Mouse (Mus musculus) liver, adult 2 months (tissue): ENCODE data around the gene Pon3. TPM values are rescaled to one million over a fixed set of nuclear protein-coding genes. Genes with fewer than 3 reads are reported as not detected.
A peak's percentile ranks its signal among the peaks of the same experiment; 100 is the strongest.

Experiments used
- DNase-seq: peaks from one replicate; pipeline ENCODE4 v3.0.0-alpha.2; 2011; ENCODE audit warnings: low read depth, low spot score; ENCODE audit errors: extremely low read depth
- H3K27ac ChIP-seq: fragments of 200-500 bp; replicated peaks from 2 replicates; pipeline ENCODE4 v1.5.1; 2012; ENCODE audit warnings: low read depth, mild to moderate bottlenecking, control low read depth, inconsistent platforms, low read length; ENCODE audit not compliant: insufficient read depth
- H3K27me3 ChIP-seq: fragments of 200-500 bp; 2 replicates; pipeline ENCODE4 v1.6.1; 2012; ENCODE audit warnings: mild to moderate bottlenecking, moderate library complexity, low read length, inconsistent platforms; ENCODE audit not compliant: control insufficient read depth, insufficient read depth
- H3K36me3 ChIP-seq: fragments of 200-500 bp; 2 replicates; pipeline ENCODE4 v1.6.1; 2012; ENCODE audit warnings: low read length, inconsistent platforms; ENCODE audit not compliant: control insufficient read depth, insufficient read depth
- H3K4me1 ChIP-seq: fragments of 200-500 bp; 2 replicates; pipeline ENCODE4 v1.6.1; 2011; ENCODE audit warnings: low read length; ENCODE audit not compliant: control insufficient read depth, insufficient read depth
- H3K4me3 ChIP-seq: fragments of 200-500 bp; 2 replicates; pipeline ENCODE4 v1.5.1; 2011; ENCODE audit warnings: low read depth, mild to moderate bottlenecking, control low read depth, low read length, moderate library complexity; ENCODE audit not compliant: insufficient read depth
- H3K79me2 ChIP-seq: fragments of 200-500 bp; 2 replicates; pipeline ENCODE4 v1.6.1; 2012; ENCODE audit warnings: inconsistent platforms, mild to moderate bottlenecking, low read length, moderate library complexity; ENCODE audit not compliant: control insufficient read depth, insufficient read depth
- H3K9ac ChIP-seq: fragments of 200-500 bp; 2 replicates; pipeline ENCODE4 v1.6.1; 2012; ENCODE audit warnings: low read depth, mild to moderate bottlenecking, control low read depth, inconsistent platforms, low read length
- CTCF ChIP-seq: fragments of 200-500 bp; IDR thresholded peaks from 2 replicates; pipeline ENCODE4 v1.5.1; 2011; ENCODE audit warnings: low read depth, low read length, control low read depth
- POLR2A ChIP-seq: fragments of 200-500 bp; IDR thresholded peaks from 2 replicates; pipeline ENCODE4 v1.6.1; 2011; ENCODE audit warnings: low read length, control low read depth; ENCODE audit not compliant: insufficient read depth; ENCODE audit errors: extremely low read depth
- WGBS: fragments of 180-500 bp; shearing (Covaris S2); methylation state at CpG from one replicate; pipeline ENCODE4 v1.1.7; 2018; 5-methylcytosine and 5-hydroxymethylcytosine counted together
- polyA plus RNA-seq: library from polyadenylated mRNA; depleted of rRNA; stranded (reverse); fragments of >200 nt; gene quantifications from 2 replicates; pipeline ENCODE4 v1.2.3, GENCODE M21; 2012
- total RNA-seq: library from RNA; depleted of rRNA; stranded (reverse); fragments of >200 nt; gene quantifications from 2 replicates; pipeline ENCODE4 v1.2.3, GENCODE M21; 2014

The Pon3 gene
- total and polyA plus RNA-seq, 2 experiments = 38.5 to 148 TPM

- peak within 1 kb of the TSS; percentile 71 for H3K4me3 ChIP-seq
- H3K27me3 ChIP-seq = no peaks in the 10 kb centered on the region
- H3K36me3 ChIP-seq = peaks cover 10% of the 10 kb centered on the region
- H3K4me1 ChIP-seq = peaks cover 17% of the 10 kb centered on the region
- H3K27ac ChIP-seq = peak within 1 kb of the TSS; percentile 98
- WGBS = 17% methylated on average over 5 of the region's 5 CpGs
- peak within 1 kb of the TSS; percentile 80 for H3K9ac ChIP-seq
- DNase-seq = peak; percentile 86
- TF ChIP-seq POLR2A (peak; percentile 93), CTCF (no peak)
- H3K79me2 ChIP-seq = peaks cover 10% of the 10 kb centered on the region; the same call in 1 of the 2 replicates
Observed at GRCm38 (mm10) chr6:5193693-5194092, 62.4 kb downstream of the Pon3 start, which contains the start of gene Pon1. Pon1 (minus strand) TSS chr6:5193946.

- WGBS = 32% methylated on average over 4 of the region's 4 CpGs
Observed at GRCm38 (mm10) chr6:5190761-5191160, 65.3 kb downstream of the Pon3 start.

GRCm38 (mm10) chr6:5189507-5189906, 66.6 kb downstream of the Pon3 start:
- H3K27ac ChIP-seq = peak overlapping the region; percentile 73
- 13% methylated on average over 4 of the region's 4 CpGs for WGBS
- peak; percentile 100 for DNase-seq

More at GRCm38 (mm10) chr6:5190761-5191160, 65.3 kb downstream of the Pon3 start:
- peak overlapping the region; percentile 99 for H3K27ac ChIP-seq
- H3K27me3 ChIP-seq = no peaks in the 10 kb centered on the region
- H3K4me3 ChIP-seq = peak overlapping the region; percentile 41; the same call in 1 of the 2 replicates
- DNase-seq = peak; percentile 65
- peaks cover 19% of the 10 kb centered on the region for H3K36me3 ChIP-seq
- no peak overlapping the region for H3K9ac ChIP-seq
- H3K4me1 ChIP-seq = peaks cover 16% of the 10 kb centered on the region
- TF ChIP-seq POLR2A (no peak), CTCF (no peak)
- peaks cover 10% of the 10 kb centered on the region; the same call in 1 of the 2 replicates for H3K79me2 ChIP-seq

GRCm38 (mm10) chr6:5188938-5189337, 67.1 kb downstream of the Pon3 start:
- Histone ChIP-seq H3K4me3 (peak overlapping the region; percentile 49; the same call in 1 of the 2 replicates), H3K9ac (peak overlapping the region; percentile 9), H3K4me1 (peaks cover 15% of the 10 kb centered on the region), H3K27me3 (no peaks in the 10 kb centered on the region), H3K36me3 (peaks cover 34% of the 10 kb centered on the region), H3K79me2 (peaks cover 10% of the 10 kb centered on the region; the same call in 1 of the 2 replicates), H3K27ac (peak overlapping the region; percentile 73)
- 17% methylated on average over 6 of the region's 6 CpGs for WGBS
- TF ChIP-seq CTCF (no peak), POLR2A (no peak)
- peak; percentile 99 for DNase-seq

More at GRCm38 (mm10) chr6:5189507-5189906, 66.6 kb downstream of the Pon3 start:
- Histone ChIP-seq H3K36me3 (peaks cover 30% of the 10 kb centered on the region), H3K4me1 (peaks cover 16% of the 10 kb centered on the region), H3K79me2 (peaks cover 10% of the 10 kb centered on the region; the same call in 1 of the 2 replicates), H3K9ac (peak overlapping the region; percentile 37), H3K27me3 (no peaks in the 10 kb centered on the region), H3K4me3 (peak overlapping the region; percentile 22; the same call in 1 of the 2 replicates)
- TF ChIP-seq POLR2A (no peak), CTCF (no peak)

- no peaks in the 10 kb centered on the region for H3K27me3 ChIP-seq
- H3K27ac ChIP-seq = peak overlapping the region; percentile 97
- TF ChIP-seq POLR2A = no peak
- TF ChIP-seq CTCF = no peak
- peak; percentile 84 for DNase-seq
- 26% methylated on average over 5 of the region's 5 CpGs for WGBS
- H3K4me3 ChIP-seq = peak overlapping the region; percentile 51
- peaks cover 6% of the 10 kb centered on the region; the same call in 1 of the 2 replicates for H3K79me2 ChIP-seq
- H3K9ac ChIP-seq = peak overlapping the region; percentile 66
- peaks cover 14% of the 10 kb centered on the region for H3K4me1 ChIP-seq
- H3K36me3 ChIP-seq = peaks cover 35% of the 10 kb centered on the region
Observed at GRCm38 (mm10) chr6:5188036-5188435, 68.0 kb downstream of the Pon3 start.

GRCm38 (mm10) chr6:5187586-5187985, 68.5 kb downstream of the Pon3 start:
- Histone ChIP-seq H3K79me2 (peaks cover 6% of the 10 kb centered on the region; the same call in 1 of the 2 replicates), H3K9ac (peak overlapping the region; percentile 9; the same call in 1 of the 2 replicates), H3K27ac (peak overlapping the region; percentile 13; the same call in 1 of the 2 replicates), H3K4me3 (peak overlapping the region; percentile 51; the same call in 1 of the 2 replicates), H3K27me3 (no peaks in the 10 kb centered on the region), H3K36me3 (peaks cover 39% of the 10 kb centered on the region), H3K4me1 (peaks cover 14% of the 10 kb centered on the region)
- WGBS = 49% methylated on average over 6 of the region's 6 CpGs
- no peak for TF ChIP-seq POLR2A
- TF ChIP-seq CTCF = no peak
- no peak for DNase-seq
